Mouse (Mus musculus) MEL (cell line): Measurements from ENCODE around the gene Atp4b. TPM values are rescaled to one million over a fixed set of nuclear protein-coding genes. Genes with fewer than 3 reads are reported as not detected.

Experiments
- DNase-seq: peaks from one replicate; pipeline ENCODE4 v3.0.0; 2011; ENCODE audit warnings: low read depth, low spot score
- H3K27ac ChIP-seq: 2 replicates; pipeline ENCODE4 v1.5.1; 2012; ENCODE audit warnings: low read depth, mild to moderate bottlenecking, control low read depth, low read length, moderate library complexity; ENCODE audit not compliant: control insufficient read depth
- H3K27me3 ChIP-seq, 2 experiments: fragments of 150-350 bp in 1 of 2; sonication (generic) in 1 of 2; 2 replicates each; pipeline ENCODE4 v1.6.1; 2012; ENCODE audit warnings: low read length in 2 of 2, mild to moderate bottlenecking in 2 of 2, improper control_type of control experiment in 1 of 2, moderate library complexity in 1 of 2; ENCODE audit not compliant: insufficient read depth in 2 of 2, control insufficient read depth in 1 of 2
- H3K36me3 ChIP-seq, 2 experiments: 2 replicates each; pipeline ENCODE4 v1.6.1; 2012 to 2014; ENCODE audit warnings: low read length in 2 of 2, improper control_type of control experiment in 1 of 2, inconsistent platforms in 1 of 2, mild to moderate bottlenecking in 1 of 2; ENCODE audit not compliant: insufficient read depth in 2 of 2, control insufficient read depth in 1 of 2
- H3K4me1 ChIP-seq, 2 experiments: fragments of 150-350 bp in 1 of 2; sonication (generic) in 1 of 2; 2 replicates each; pipeline ENCODE4 v1.6.1; 2012; ENCODE audit warnings: low read length in 2 of 2, improper control_type of control experiment in 1 of 2, mild to moderate bottlenecking in 1 of 2; ENCODE audit not compliant: insufficient read depth in 2 of 2, control insufficient read depth in 1 of 2
- H3K4me3 ChIP-seq, 2 experiments: fragments of 150-350 bp in 1 of 2; sonication (generic) in 1 of 2; 2 replicates each; pipeline ENCODE4 v1.5.1; 2012; ENCODE audit warnings: low read depth in 2 of 2, low read length in 2 of 2, mild to moderate bottlenecking in 2 of 2, moderate library complexity in 2 of 2, control low read depth in 1 of 2, improper control_type of control experiment in 1 of 2; ENCODE audit not compliant: control insufficient read depth in 1 of 2, insufficient read depth in 1 of 2
- H3K79me2 ChIP-seq: 2 replicates; pipeline ENCODE4 v1.6.1; 2012; ENCODE audit warnings: mild to moderate bottlenecking, low read length, moderate library complexity; ENCODE audit not compliant: control insufficient read depth, poor library complexity, insufficient read depth
- H3K9ac ChIP-seq: 2 replicates; pipeline ENCODE4 v1.6.1; 2012; ENCODE audit warnings: low read depth, mild to moderate bottlenecking, control low read depth, low read length, moderate library complexity; ENCODE audit not compliant: control insufficient read depth, poor library complexity, severe bottlenecking
- H3K9me3 ChIP-seq: fragments of 150-350 bp; sonication (generic); replicated peaks from 2 replicates; pipeline ENCODE4 v1.6.1; 2012; ENCODE audit warnings: mild to moderate bottlenecking, low read length, improper control_type of control experiment, moderate library complexity; ENCODE audit not compliant: insufficient read depth
- CHD1 ChIP-seq: IDR thresholded peaks from 2 replicates; pipeline ENCODE4 v1.6.1; 2012; ENCODE audit warnings: low read depth, mild to moderate bottlenecking, inconsistent platforms, low read length, improper control_type of control experiment
- CHD2 ChIP-seq: IDR thresholded peaks from 2 replicates; pipeline ENCODE4 v1.6.1; 2011; ENCODE audit warnings: low read length, improper control_type of control experiment
- CTCF ChIP-seq, 3 experiments: IDR thresholded peaks in 2 of 3; conservative IDR thresholded peaks in 1 of 3; 2 replicates each; pipeline ENCODE4 v1.5.1; 2011 to 2012; ENCODE audit warnings: low read length in 3 of 3, low read depth in 2 of 3, mild to moderate bottlenecking in 2 of 3, improper control_type of control experiment in 1 of 3, inconsistent platforms in 1 of 3, mixed read lengths in 1 of 3, moderate library complexity in 1 of 3; ENCODE audit not compliant: control insufficient read depth in 1 of 3, insufficient read depth in 1 of 3, poor library complexity in 1 of 3, severe bottlenecking in 1 of 3
- KAT2A ChIP-seq: conservative IDR thresholded peaks from 2 replicates; pipeline ENCODE4 v1.6.1; 2012; ENCODE audit warnings: low read depth, low read length, improper control_type of control experiment, inconsistent platforms
- MAFK ChIP-seq: IDR thresholded peaks from 2 replicates; pipeline ENCODE4 v1.6.1; 2011; ENCODE audit warnings: low read depth, mild to moderate bottlenecking, low read length, improper control_type of control experiment, borderline replicate concordance
- MAX ChIP-seq: IDR thresholded peaks from 2 replicates; pipeline ENCODE4 v1.6.1; 2011; ENCODE audit warnings: low read length, improper control_type of control experiment
- MXI1 ChIP-seq: IDR thresholded peaks from 2 replicates; pipeline ENCODE4 v1.6.1; 2011; ENCODE audit warnings: mild to moderate bottlenecking, low read depth, low read length, improper control_type of control experiment
- MYC ChIP-seq: IDR thresholded peaks from 2 replicates; pipeline ENCODE4 v1.6.1; 2011; ENCODE audit warnings: low read depth, mild to moderate bottlenecking, low read length, improper control_type of control experiment, moderate library complexity
- NRF1 ChIP-seq: IDR thresholded peaks from 2 replicates; pipeline ENCODE4 v1.6.1; 2014; ENCODE audit warnings: low read depth, mild to moderate bottlenecking, inconsistent platforms, low read length, improper control_type of control experiment, moderate library complexity; ENCODE audit not compliant: poor library complexity, insufficient read depth, severe bottlenecking
- POLR2AphosphoS2 ChIP-seq: IDR thresholded peaks from 2 replicates; pipeline ENCODE4 v1.6.1; 2011; ENCODE audit warnings: low read length, improper control_type of control experiment
- RCOR1 ChIP-seq: IDR thresholded peaks from 2 replicates; pipeline ENCODE4 v1.6.1; 2012; ENCODE audit warnings: low read depth, mild to moderate bottlenecking, inconsistent platforms, low read length, improper control_type of control experiment
- SIN3A ChIP-seq: IDR thresholded peaks from 2 replicates; pipeline ENCODE4 v1.6.1; 2012; ENCODE audit warnings: low read length, improper control_type of control experiment, inconsistent platforms
- UBTF ChIP-seq: IDR thresholded peaks from 2 replicates; pipeline ENCODE4 v1.6.1; 2012; ENCODE audit warnings: low read depth, mild to moderate bottlenecking, inconsistent platforms, low read length, improper control_type of control experiment, moderate library complexity, borderline replicate concordance; ENCODE audit not compliant: insufficient read depth
- ZNF384 ChIP-seq: IDR thresholded peaks from 2 replicates; pipeline ENCODE4 v1.6.1; 2012; ENCODE audit warnings: low read depth, mild to moderate bottlenecking, inconsistent platforms, low read length, improper control_type of control experiment
- polyA plus RNA-seq, 2 experiments: library from polyadenylated mRNA; stranded (reverse) in 1 of 2; unstranded in 1 of 2; fragments of >175 nt in 1 of 2; fragments of >200 nt in 1 of 2; gene quantifications; 2 replicates each; pipeline versions ENCODE4 v1.2.1 to v1.2.4; 2012; ENCODE audit warnings: low replicate concordance in 2 of 2, low read depth in 1 of 2; ENCODE audit not compliant: insufficient read length in 2 of 2, insufficient read depth in 1 of 2, missing spikeins in 1 of 2
- total RNA-seq: library from RNA; depleted of rRNA; stranded (reverse); fragments of 300-350 nt; gene quantifications from 2 replicates; pipeline ENCODE4 v1.2.3, GENCODE M21; 2012

Atp4b gene
- total and polyA plus RNA-seq, 3 experiments = 0.08 to 0.14 TPM; not detected in 1

DNA sequence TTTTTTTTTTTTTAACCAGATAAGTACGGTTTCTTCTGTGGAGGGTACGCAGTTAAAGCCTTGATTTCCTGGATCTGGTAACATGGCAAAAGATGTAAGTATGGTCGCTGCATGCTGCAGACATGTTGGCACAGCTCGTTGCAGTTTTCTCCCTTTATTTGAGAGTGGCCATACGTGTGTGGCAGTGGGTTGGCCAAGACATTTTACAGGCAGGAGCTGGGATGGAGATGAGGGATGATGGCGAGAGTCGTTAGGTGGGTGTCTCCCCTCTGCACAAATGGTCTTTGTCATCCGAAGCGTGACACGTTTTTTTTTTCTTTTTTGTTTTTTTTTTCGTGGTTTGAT is 57.0 kb downstream of the Atp4b start:
- peak; percentile 3 for TF ChIP-seq SIN3A
- TF ChIP-seq ZNF384 = 0 out of 2 replicates have a peak, but pooled peaks have one; percentile 15
- no peak for TF ChIP-seq KAT2A
- no peak for TF ChIP-seq POLR2AphosphoS2
- TF ChIP-seq UBTF = no peak
- TF ChIP-seq MYC = 0 out of 2 replicates have a peak, but pooled peaks have one; percentile 0
- TF ChIP-seq RCOR1 = no peak
- peak; percentile 14; the same call in 1 of the 2 replicates for TF ChIP-seq CHD1
- no peak for TF ChIP-seq MAFK
- no peak for TF ChIP-seq CTCF (IDR thresholded peaks at IDR 0.05 in 2 of 3, conservative IDR thresholded peaks at IDR 0.05 in 1 of 3; ENCODE audit: control insufficient read depth in 1 of 3, insufficient read depth in 1 of 3, low read depth in 2 of 3, low read length in 3 of 3, poor library complexity in 1 of 3, severe bottlenecking in 1 of 3)
- Histone ChIP-seq H3K27ac (peak overlapping the region; percentile 76), H3K79me2 (peaks cover 58% of the 10 kb centered on the region), H3K9ac (peak overlapping the region; percentile 96), H3K36me3 (peaks cover 17 to 48% of the 10 kb centered on the region in 2 experiments), H3K9me3 (no peaks in the 10 kb centered on the region), H3K4me3 (peak overlapping the region; percentile 80 to 93), H3K27me3 (no peaks in the 10 kb centered on the region), H3K4me1 (peaks cover 6 to 48% of the 10 kb centered on the region in 2 experiments)
- peak; percentile 54 for DNase-seq

DNA sequence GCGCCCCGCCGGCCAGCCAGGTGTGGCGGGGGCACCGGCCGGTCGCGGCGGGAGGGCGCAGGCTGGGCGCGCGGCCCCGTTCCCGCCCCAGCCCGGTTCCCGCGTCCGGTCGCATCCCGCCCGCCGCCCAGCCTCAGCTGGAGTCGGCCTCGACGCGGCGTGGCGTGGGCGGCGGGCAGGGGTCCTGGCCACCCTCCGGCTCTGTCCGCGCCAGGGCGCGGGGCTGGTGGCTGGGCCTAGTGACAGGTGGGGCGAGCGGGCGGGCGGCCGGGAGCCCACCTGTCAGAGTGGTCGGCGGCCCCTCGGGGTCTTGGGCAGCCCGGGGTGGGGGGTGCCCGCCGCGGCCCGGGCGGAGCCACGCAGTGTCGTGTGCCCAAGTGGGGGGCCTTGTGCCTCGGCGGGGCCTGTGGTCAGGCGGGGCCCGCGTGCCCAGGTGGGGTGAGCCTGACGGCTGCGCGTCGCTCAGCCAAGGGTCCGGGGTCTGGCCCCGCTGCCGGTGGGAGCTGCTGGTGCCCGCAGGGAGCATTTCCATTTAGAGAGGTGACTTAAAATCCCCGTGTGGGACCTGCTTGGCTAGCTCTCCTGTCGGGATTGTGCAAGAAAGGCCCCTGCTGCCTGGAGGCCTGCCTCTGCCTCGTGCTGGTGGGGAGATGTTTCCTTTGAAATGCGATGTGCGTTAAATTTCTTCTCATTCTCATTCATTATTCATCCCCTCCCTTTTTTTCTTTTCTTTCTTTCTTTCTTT is 57.6 kb downstream of the Atp4b start:
- H3K36me3 ChIP-seq = peaks cover 13 to 45% of the 10 kb centered on the region in 2 experiments
- no peak for TF ChIP-seq NRF1
- TF ChIP-seq CHD1 = peak; percentile 48; the same call in 1 of the 2 replicates
- TF ChIP-seq SIN3A = peak; percentile 63
- peak; percentile 49; the same call in 1 of the 2 replicates for TF ChIP-seq MXI1
- TF ChIP-seq MYC = peak; percentile 64; the same call in 1 of the 2 replicates
- TF ChIP-seq MAX = peak; percentile 48; the same call in 1 of the 2 replicates
- no peak for TF ChIP-seq CHD2
- peaks cover 6 to 48% of the 10 kb centered on the region in 2 experiments for H3K4me1 ChIP-seq
- H3K9me3 ChIP-seq = no peaks in the 10 kb centered on the region
- peak overlapping the region; percentile 96 for H3K9ac ChIP-seq
- peak; percentile 62 for DNase-seq
- H3K79me2 ChIP-seq = peaks cover 52% of the 10 kb centered on the region
- H3K27me3 ChIP-seq = no peaks in the 10 kb centered on the region
- H3K27ac ChIP-seq = peak overlapping the region; percentile 76
- H3K4me3 ChIP-seq = peak overlapping the region; percentile 80 to 93
